Mouse (Mus musculus) bone marrow, adult 2 months (tissue): ENCODE measurements around the gene Wdr86. TPM values are rescaled to one million over a fixed set of nuclear protein-coding genes. Genes with fewer than 3 reads are reported as not detected.

Experiments used
- H3K27ac ChIP-seq: fragments of 200-500 bp; 2 replicates; pipeline ENCODE4 v1.5.1; 2012; ENCODE audit warnings: low read depth, mild to moderate bottlenecking, control low read depth, inconsistent platforms, low read length; ENCODE audit not compliant: control insufficient read depth, poor library complexity, insufficient read depth
- H3K4me1 ChIP-seq: fragments of 200-500 bp; 2 replicates; pipeline ENCODE4 v1.6.1; 2011; ENCODE audit warnings: low read length; ENCODE audit not compliant: control insufficient read depth, insufficient read depth
- H3K4me3 ChIP-seq: fragments of 200-500 bp; replicated peaks from 2 replicates; pipeline ENCODE3; 2011; ENCODE audit warnings: mild to moderate bottlenecking, low read depth, low read length, control low read depth; ENCODE audit not compliant: control insufficient read depth
- CTCF ChIP-seq: fragments of 200-500 bp; IDR thresholded peaks from 2 replicates; pipeline ENCODE4 v1.5.1; 2011; ENCODE audit warnings: low read length, control low read depth; ENCODE audit not compliant: control insufficient read depth, insufficient read depth
- POLR2A ChIP-seq: fragments of 200-500 bp; IDR thresholded peaks from 2 replicates; pipeline ENCODE4 v1.6.1; 2011; ENCODE audit warnings: low read depth, mild to moderate bottlenecking, control low read depth, low read length, borderline replicate concordance; ENCODE audit not compliant: control insufficient read depth
- WGBS: fragments of 180-500 bp; shearing (Covaris S2); methylation state at CpG from one replicate; pipeline ENCODE4 v1.1.7; 2018; 5-methylcytosine and 5-hydroxymethylcytosine counted together
- polyA plus RNA-seq: library from polyadenylated mRNA; stranded (reverse); fragments of >200 nt; gene quantifications from 2 replicates; pipeline ENCODE4 v1.2.4, GENCODE M21; 2011; ENCODE audit warnings: low replicate concordance; ENCODE audit not compliant: missing spikeins, insufficient read depth, insufficient read length

Gene Wdr86
- polyA plus RNA-seq, 1 experiment: 9.1 TPM

GRCm38 (mm10) chr5:24739141-24739753 is 8.7 kb upstream of the Wdr86 start:
- H3K27ac ChIP-seq: no peak overlapping the region
- 0 out of 2 replicates have a peak, but pooled peaks cover 1% of the 10 kb centered on the region for H3K4me1 ChIP-seq
- WGBS: 6% methylated on average over 15 of the region's 15 CpGs
- no peak overlapping the region for H3K4me3 ChIP-seq
- TF ChIP-seq POLR2A (no peak), CTCF (no peak)

- 0 out of 2 replicates have a peak, but pooled peaks cover 1% of the 10 kb centered on the region for H3K4me1 ChIP-seq
- H3K4me3 ChIP-seq: no peak overlapping the region
- 44% methylated on average over 1 of the region's 1 CpGs for WGBS
- TF ChIP-seq POLR2A (no peak), CTCF (no peak)
- H3K27ac ChIP-seq: no peak overlapping the region
Measured at GRCm38 (mm10) chr5:24738517-24738916, 8.0 kb upstream of the Wdr86 start.

GRCm38 (mm10) chr5:24737595-24737994 is 7.1 kb upstream of the Wdr86 start:
- 0 out of 2 replicates have a peak, but pooled peaks cover 1% of the 10 kb centered on the region for H3K4me1 ChIP-seq
- 92% methylated on average over 10 of the region's 10 CpGs for WGBS
- H3K4me3 ChIP-seq: no peak overlapping the region
- TF ChIP-seq CTCF (no peak), POLR2A (no peak)
- H3K27ac ChIP-seq: no peak overlapping the region

- TF ChIP-seq POLR2A (no peak), CTCF (no peak)
- H3K4me3 ChIP-seq: no peak overlapping the region
- H3K4me1 ChIP-seq: peaks cover 1% of the 10 kb centered on the region; the same call in 1 of the 2 replicates
- H3K27ac ChIP-seq: no peak overlapping the region
- WGBS: 59% methylated on average over 7 of the region's 7 CpGs
Measured at GRCm38 (mm10) chr5:24733771-24734426, 3.4 kb upstream of the Wdr86 start.

GRCm38 (mm10) chr5:24733134-24733533 is 2.6 kb upstream of the Wdr86 start:
- H3K4me1 ChIP-seq: no peaks in the 10 kb centered on the region; the same call in 1 of the 2 replicates
- no peak overlapping the region for H3K4me3 ChIP-seq
- 82% methylated on average over 8 of the region's 8 CpGs for WGBS

GRCm38 (mm10) chr5:24730986-24731385 is 459 bp upstream of the Wdr86 start:
- Histone ChIP-seq H3K4me1 (no peaks in the 10 kb centered on the region; the same call in 1 of the 2 replicates), H3K4me3 (no peak overlapping the region), H3K27ac (no peak overlapping the region)
- WGBS: 10% methylated on average over 15 of the region's 15 CpGs
- TF ChIP-seq POLR2A: no peak
- no peak for TF ChIP-seq CTCF

More at GRCm38 (mm10) chr5:24733134-24733533, 2.6 kb upstream of the Wdr86 start:
- H3K27ac ChIP-seq: no peak overlapping the region
- TF ChIP-seq POLR2A (no peak), CTCF (no peak)

GRCm38 (mm10) chr5:24729797-24730487 is 585 bp downstream of the Wdr86 start:
- TF ChIP-seq POLR2A (no peak), CTCF (no peak)
- 4% methylated on average over 49 of the region's 49 CpGs for WGBS
- Histone ChIP-seq H3K4me3 (no peak overlapping the region), H3K4me1 (no peaks in the 10 kb centered on the region; the same call in 1 of the 2 replicates), H3K27ac (no peak overlapping the region; the same call in 1 of the 2 replicates)

GRCm38 (mm10) chr5:24726901-24727836 is 3.4 kb downstream of the Wdr86 start:
- no peaks in the 10 kb centered on the region; the same call in 1 of the 2 replicates for H3K4me1 ChIP-seq
- 66% methylated on average over 12 of the region's 12 CpGs for WGBS
- no peak overlapping the region for H3K27ac ChIP-seq
- H3K4me3 ChIP-seq: no peak overlapping the region
- TF ChIP-seq CTCF: no peak
- TF ChIP-seq POLR2A: no peak
